Mouse (Mus musculus) testis, adult 2 months (tissue): ENCODE data around the gene Kifc5b.

ENCODE experiments used
- CTCF ChIP-seq: fragments of 200-500 bp; IDR thresholded peaks from 2 replicates; pipeline ENCODE4 v1.5.1; 2012; ENCODE audit warnings: low read depth, mild to moderate bottlenecking, inconsistent platforms, low read length, moderate library complexity; ENCODE audit not compliant: control insufficient read depth, insufficient read depth, insufficient replicate concordance
- POLR2A ChIP-seq: fragments of 200-500 bp; IDR thresholded peaks from 2 replicates; pipeline ENCODE4 v1.6.1; 2012; ENCODE audit warnings: low read depth, mild to moderate bottlenecking, inconsistent platforms, low read length, moderate library complexity; ENCODE audit not compliant: control insufficient read depth

DNA sequence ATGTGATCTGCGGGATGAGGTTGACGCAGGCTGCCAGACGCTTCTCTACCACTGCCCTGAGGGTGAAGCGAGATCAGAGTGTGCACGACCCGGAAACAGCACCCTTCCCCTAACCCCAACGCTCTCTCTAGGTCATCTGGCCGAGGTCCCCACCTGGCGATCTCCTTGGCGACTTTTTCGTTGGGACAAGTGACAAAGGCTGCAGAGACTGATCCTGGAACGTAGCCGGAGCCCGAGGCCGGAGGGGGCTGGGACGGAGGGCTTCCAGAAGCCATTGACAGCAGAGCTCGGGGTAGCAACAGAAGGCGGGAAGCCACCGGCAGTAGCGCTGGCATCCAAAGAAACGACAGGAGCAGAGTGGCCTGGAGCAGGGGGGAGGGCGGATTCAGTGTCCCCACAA, 21.8 kb downstream of the Kifc5b start:
- no peak for TF ChIP-seq CTCF
- TF ChIP-seq POLR2A: no peak
